Mouse (Mus musculus): Measurements from ENCODE around the gene Ptprg.

Gene Ptprg

GRCm38 (mm10) chr14:11683386-11684081 is 130.2 kb downstream of the Ptprg start:
- DNase-seq (ENCODE audit: low spot score in 2 of 2), result peak; percentile 24 to 29

- no peak for DNase-seq (ENCODE audit: low spot score in 2 of 2)
These were observed 130.8 kb downstream of the Ptprg start for GRCm38 (mm10) chr14:11684104-11684503.

- DNase-seq (ENCODE audit: low spot score in 2 of 2), result no peak
These were observed 134.2 kb downstream of the Ptprg start for GRCm38 (mm10) chr14:11687541-11687940.

GRCm38 (mm10) chr14:11688142-11688541 is 134.8 kb downstream of the Ptprg start:
- DNase-seq (ENCODE audit: low spot score in 2 of 2), result no peak

- no peak for DNase-seq (ENCODE audit: low spot score in 2 of 2)
These were observed 136.7 kb downstream of the Ptprg start for GRCm38 (mm10) chr14:11690066-11690465.

GRCm38 (mm10) chr14:11691531-11691930 is 138.2 kb downstream of the Ptprg start:
- DNase-seq (ENCODE audit: low spot score in 2 of 2), result no peak

GRCm38 (mm10) chr14:11698880-11699279 is 145.5 kb downstream of the Ptprg start:
- DNase-seq (ENCODE audit: low spot score in 2 of 2), result no peak

- DNase-seq (ENCODE audit: low spot score in 2 of 2), result no peak
These were observed 146.3 kb downstream of the Ptprg start for GRCm38 (mm10) chr14:11699654-11700053.

GRCm38 (mm10) chr14:11701516-11702249 is 148.4 kb downstream of the Ptprg start:
- DNase-seq (ENCODE audit: low spot score in 2 of 2), result no peak

- no peak for DNase-seq (ENCODE audit: low spot score in 2 of 2)
These were observed 149.6 kb downstream of the Ptprg start for GRCm38 (mm10) chr14:11702770-11703477.

GRCm38 (mm10) chr14:11704871-11705270 is 151.5 kb downstream of the Ptprg start:
- DNase-seq (ENCODE audit: low spot score in 2 of 2), result no peak

- DNase-seq (ENCODE audit: low spot score in 2 of 2), result no peak
These were observed 156.0 kb downstream of the Ptprg start for GRCm38 (mm10) chr14:11709352-11709751.

GRCm38 (mm10) chr14:11709798-11710197 is 156.5 kb downstream of the Ptprg start:
- DNase-seq (ENCODE audit: low spot score in 2 of 2), result no peak

- no peak for DNase-seq (ENCODE audit: low spot score in 2 of 2)
These were observed 157.2 kb downstream of the Ptprg start for GRCm38 (mm10) chr14:11710410-11711122.

GRCm38 (mm10) chr14:11712146-11712545 is 158.8 kb downstream of the Ptprg start:
- no peak for DNase-seq (ENCODE audit: low spot score in 2 of 2)

- no peak for DNase-seq (ENCODE audit: low spot score in 2 of 2)
These were observed 162.9 kb downstream of the Ptprg start for GRCm38 (mm10) chr14:11716230-11716629.

GRCm38 (mm10) chr14:11718201-11718600 is 164.9 kb downstream of the Ptprg start:
- DNase-seq (ENCODE audit: low spot score in 2 of 2), result no peak

GRCm38 (mm10) chr14:11719259-11719658 is 165.9 kb downstream of the Ptprg start:
- no peak for DNase-seq (ENCODE audit: low spot score in 2 of 2)

GRCm38 (mm10) chr14:11722101-11722500 is 168.8 kb downstream of the Ptprg start:
- no peak for DNase-seq (ENCODE audit: low spot score in 2 of 2)

GRCm38 (mm10) chr14:11723876-11724275 is 170.5 kb downstream of the Ptprg start:
- DNase-seq (ENCODE audit: low spot score in 2 of 2), result no peak

- DNase-seq (ENCODE audit: low spot score in 2 of 2), result no peak
These were observed 178.0 kb downstream of the Ptprg start for GRCm38 (mm10) chr14:11731223-11731920.

All from urinary bladder, postnatal 36 days (tissue).